Mouse (Mus musculus): Measurements from ENCODE around the gene Rab6a.

- no peak for TF ChIP-seq GATA1 (IDR thresholded peaks at IDR 0.05; ENCODE audit: borderline replicate concordance, low read length)
- TF ChIP-seq CTCF (IDR thresholded peaks at IDR 0.05; ENCODE audit: low read depth, low read length) = no peak
- no peak for TF ChIP-seq GATA2 (IDR thresholded peaks at IDR 0.05; ENCODE audit: borderline replicate concordance, low read depth, low read length)
- no peak for TF ChIP-seq POLR2AphosphoS5 (IDR thresholded peaks at IDR 0.05; ENCODE audit: insufficient replicate concordance, low read depth, low read length)
- TF ChIP-seq TAL1 (conservative IDR thresholded peaks at IDR 0.05; ENCODE audit: low read depth, low read length) = no peak
Measured at GRCm38 (mm10) chr7:100673452-100673851, 66.2 kb downstream of the Rab6a start.

Data from G1E (cell line).